Mouse (Mus musculus): ENCODE results near the gene Tecr. TPM values are rescaled to one million over a fixed set of nuclear protein-coding genes. Genes with fewer than 3 reads are reported as not detected.
"Not testable (repeated sequence)": the region's sequence is repeated elsewhere in the genome, so short reads cannot be mapped to it uniquely, and the experiment has no call there.

Gene Tecr
- total RNA-seq, 2 experiments from 2014 or later: 190 to 301 TPM

DNA sequence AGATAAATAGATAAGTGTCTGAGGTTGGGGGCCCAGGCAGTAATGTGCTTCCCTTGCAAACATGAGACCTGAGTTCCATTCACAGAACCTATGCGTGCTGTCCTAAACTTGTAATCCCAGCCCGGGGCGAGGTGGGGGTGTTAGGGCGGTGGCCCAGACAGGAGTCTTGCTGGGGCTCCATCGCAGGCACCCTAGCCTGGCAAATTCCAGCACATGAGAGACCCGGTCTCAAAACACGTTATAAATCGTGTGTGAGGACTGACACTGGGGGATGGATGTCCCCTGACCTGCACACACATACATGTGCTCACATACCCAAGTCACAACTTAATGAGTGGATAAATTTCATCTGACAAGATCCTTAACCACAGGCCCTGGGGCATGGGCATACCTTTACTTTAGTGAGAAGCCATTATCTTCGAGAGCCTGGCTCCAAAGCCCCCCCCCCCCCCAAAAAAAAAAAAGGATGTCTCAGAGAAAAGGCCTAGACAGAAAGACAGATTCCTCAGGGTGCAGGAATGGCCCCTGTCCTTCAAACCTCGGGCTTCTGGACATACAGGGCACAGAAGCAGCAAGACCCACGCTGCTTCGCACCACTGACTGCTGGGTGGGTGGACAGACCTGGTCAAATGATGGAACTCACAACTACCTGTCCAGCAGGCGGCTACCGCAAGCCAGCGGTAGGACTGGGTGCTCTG, 14.1 kb upstream of the Tecr start:
- no peak for ATAC-seq (replicated peaks; ENCODE audit: low FRiP score, poor library complexity, severe bottlenecking)

DNA sequence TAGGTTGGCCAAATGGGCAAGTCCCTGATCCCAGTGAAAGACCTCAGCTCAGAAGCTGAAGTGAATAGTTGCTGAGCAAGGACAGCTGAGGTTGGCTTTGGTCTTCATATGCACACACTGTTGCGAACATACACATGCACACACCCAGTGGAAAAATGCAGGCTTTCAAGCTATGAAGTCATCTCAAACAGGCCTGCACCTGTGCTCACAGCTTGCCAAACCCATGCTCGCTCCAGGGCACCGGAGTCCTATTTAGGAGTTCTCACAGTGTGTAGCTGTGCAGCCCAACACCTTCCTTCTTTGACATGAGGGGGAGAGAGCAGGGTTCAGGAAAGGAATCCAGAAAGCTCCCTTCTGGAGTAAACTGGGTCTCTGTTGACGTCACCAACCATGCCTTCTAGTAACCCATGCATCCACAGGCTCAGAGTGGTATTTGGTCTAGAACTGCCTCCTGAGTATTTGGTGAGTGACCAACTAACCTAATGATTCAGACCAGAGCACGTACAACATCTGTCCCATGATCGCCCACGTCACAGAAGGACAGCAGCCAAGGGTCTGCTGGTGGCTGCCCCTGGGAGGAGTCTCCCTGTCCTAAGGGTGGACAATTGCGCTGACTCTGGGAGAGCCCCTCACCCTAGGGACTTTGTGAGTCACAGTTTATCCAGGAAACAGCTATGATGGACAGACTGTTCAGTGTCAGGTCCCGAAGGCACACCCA, 12.0 kb upstream of the Tecr start:
- ATAC-seq (replicated peaks; ENCODE audit: low FRiP score, poor library complexity, severe bottlenecking): no peak

DNA sequence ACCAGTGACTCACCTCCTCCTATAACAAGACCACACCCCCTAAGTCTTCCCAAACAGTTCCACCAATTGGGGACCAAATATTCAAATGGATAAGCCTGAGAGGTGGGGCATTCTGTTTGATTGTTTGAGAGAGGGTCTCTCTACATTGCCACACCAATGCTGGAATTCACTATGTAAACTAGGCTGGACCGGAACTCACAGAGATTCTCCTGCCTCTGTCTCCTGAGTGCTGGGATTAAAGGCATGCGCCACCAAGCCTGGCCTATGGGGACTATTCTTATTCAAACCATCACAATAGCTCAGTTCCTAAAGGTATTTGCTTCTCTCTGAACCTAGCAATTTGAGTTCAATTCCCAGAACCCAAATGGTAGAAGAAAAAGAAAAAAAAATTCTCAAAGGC, 10.8 kb upstream of the Tecr start:
- no peak for ATAC-seq (replicated peaks; ENCODE audit: low FRiP score, poor library complexity, severe bottlenecking)

DNA sequence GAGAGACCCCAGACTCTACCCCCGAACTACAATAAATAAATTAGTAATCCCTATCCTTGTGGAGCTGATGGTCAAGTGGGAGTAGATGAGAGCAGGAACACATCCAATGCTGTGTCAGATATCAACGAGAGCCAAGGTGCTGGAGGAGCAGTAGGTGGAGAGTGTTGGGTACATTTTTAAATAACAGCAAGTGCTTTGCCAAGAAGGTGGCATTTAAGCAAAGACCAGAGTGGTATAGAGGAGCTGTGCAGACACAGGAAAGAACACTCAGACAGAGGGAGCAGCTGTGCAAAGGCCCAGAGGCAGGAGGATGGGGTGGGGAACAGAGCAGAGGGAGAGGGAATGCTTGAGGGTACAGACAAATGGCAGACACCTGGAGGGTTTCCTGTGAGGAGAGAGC, 9.3 kb upstream of the Tecr start:
- no peak for ATAC-seq (replicated peaks; ENCODE audit: low FRiP score, poor library complexity, severe bottlenecking)

DNA sequence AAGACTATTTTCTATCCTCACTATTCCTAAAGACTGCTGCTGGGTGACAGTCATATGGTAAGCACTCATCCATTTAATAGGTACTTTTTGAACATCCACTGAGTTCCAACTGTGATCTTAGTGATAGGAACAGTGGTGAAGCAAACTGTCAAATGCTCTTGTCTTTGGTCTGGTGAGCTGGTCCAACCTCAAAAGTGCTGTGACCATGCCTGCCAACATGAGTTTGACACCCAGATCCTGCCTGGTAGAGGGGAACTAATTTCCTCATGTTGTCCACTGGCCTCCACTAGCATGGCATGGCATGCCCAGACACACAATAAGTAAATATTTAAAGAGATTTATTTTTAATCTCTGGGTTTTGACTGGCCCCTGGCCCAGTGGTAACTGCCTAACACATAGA, 8.9 kb upstream of the Tecr start:
- ATAC-seq (replicated peaks; ENCODE audit: low FRiP score, poor library complexity, severe bottlenecking): no peak

DNA sequence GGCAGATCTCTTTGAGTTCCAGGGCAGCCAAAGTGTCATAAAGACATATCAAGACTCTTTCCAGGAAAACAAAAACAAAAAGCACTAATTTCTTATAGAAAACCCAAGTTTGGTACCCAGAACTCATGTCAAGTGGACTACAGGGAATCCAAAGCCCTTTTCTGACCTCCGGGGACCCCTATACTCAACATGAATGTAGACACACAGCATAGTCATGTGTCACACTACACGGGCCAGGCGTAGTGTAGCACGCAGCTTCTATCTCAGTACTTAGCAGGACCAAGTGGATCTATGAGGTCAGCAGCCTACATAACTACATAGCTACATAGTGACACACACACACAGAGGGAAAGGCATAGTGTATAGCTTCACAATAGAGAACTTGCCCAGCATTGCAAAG, 5.9 kb upstream of the Tecr start:
- no peak for ATAC-seq (replicated peaks; ENCODE audit: low FRiP score, poor library complexity, severe bottlenecking)

DNA sequence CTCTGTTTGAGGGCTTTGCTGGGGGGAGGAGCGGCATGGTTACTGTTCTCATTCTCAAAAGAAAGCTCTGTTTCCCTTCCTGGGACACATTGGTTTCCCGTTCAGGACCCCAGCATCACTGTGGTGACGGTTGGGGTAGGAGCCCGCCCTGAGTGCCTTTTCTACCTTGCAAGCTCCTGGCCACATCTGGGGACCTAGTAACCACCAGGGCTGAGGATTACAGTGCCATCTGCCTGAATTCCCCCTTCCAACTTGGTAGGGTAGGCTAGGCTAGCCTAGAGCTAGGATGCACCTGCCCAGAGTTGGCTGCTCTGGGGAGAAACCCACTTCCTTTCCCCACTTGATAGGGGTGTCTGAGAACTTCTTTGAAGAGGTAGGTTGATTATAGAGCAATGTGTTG, 4.2 kb upstream of the Tecr start:
- no peak for ATAC-seq (replicated peaks; ENCODE audit: low FRiP score, poor library complexity, severe bottlenecking)

DNA sequence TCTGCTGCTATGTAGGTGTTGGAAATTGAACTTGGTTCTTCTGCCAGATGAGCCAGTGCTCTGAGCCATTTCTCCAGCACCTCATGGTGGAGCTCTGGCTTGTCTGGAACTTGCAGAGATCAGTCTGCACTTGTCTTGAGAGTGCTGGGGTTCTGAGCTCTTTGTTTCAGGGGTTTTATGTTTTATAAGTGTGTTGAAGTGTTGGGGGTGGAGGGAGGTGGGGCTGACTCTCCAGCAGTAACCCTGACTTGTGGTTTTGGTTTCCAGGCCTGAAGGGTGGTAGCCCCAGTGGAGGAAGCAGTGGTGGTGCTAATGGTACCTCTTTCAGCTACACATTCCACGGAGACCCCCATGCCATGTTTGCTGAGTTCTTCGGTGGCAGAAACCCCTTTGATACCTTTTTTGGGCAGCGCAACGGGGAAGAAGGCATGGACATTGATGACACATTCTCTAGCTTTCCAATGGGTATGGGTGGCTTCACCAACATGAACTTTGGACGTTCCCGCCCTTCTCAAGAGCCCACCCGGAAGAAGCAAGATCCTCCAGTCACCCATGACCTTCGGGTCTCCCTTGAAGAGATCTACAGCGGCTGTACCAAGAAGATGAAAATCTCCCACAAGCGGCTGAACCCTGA, 1.9 kb upstream of the Tecr start:
- no peak for ATAC-seq (replicated peaks; ENCODE audit: low FRiP score, poor library complexity, severe bottlenecking)

DNA sequence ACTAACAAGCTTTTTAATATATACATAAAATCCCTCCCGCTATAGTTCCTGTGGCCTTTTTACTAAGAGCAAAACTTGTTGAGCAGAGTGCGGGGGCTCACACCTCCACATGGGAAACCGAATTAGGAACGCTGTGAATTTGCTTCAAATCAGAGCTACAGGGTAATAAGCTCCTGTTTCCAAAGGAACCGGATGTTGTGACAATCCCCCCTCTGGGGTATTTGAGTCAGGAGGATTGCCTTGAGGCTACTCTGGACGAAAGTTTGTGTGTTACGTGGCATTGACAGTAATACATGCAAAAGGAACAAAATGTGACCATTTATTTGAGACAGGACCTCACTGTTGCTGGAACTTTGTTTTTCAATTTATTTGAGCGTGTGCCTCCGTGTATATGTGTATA, 1.3 kb upstream of the Tecr start:
- ATAC-seq (replicated peaks; ENCODE audit: low FRiP score, poor library complexity, severe bottlenecking): no peak

DNA sequence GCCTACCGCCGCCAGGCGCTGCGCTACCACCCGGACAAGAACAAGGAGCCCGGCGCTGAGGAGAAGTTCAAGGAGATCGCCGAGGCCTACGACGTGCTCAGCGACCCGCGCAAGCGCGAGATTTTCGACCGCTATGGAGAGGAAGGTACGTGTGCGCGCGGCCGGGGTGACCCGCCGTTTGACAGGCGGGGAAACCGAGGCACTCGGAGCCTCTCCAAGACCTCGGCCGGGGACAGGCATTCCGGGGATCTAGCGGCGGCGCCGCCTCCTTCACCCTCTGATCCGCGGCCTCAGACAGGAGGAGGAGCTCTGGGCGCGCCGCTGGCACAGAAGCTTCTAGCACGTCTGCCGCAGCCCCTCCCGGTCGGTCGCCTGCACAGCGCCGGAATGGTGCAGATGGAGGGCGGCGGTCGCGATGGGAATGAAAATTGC, 643 bp upstream of the Tecr start:
- ATAC-seq (replicated peaks; ENCODE audit: low FRiP score, poor library complexity, severe bottlenecking): peak; percentile 80

DNA sequence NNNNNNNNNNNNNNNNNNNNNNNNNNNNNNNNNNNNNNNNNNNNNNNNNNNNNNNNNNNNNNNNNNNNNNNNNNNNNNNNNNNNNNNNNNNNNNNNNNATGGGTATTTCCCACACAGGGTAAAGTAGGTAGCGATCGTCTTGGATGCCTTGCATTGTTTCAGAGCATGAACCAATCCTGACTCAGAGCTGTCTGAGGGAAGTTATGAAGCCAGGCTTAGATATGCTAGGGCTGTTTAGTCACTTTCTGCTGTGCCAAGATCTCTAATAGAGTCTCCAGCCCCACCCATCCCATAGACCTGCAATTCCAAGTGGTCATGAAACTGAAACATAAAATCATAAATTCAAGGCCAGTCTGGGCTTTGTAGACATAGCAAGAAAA, 5.1 kb downstream of the Tecr start:
- no peak for ATAC-seq (replicated peaks; ENCODE audit: low FRiP score, poor library complexity, severe bottlenecking)

DNA sequence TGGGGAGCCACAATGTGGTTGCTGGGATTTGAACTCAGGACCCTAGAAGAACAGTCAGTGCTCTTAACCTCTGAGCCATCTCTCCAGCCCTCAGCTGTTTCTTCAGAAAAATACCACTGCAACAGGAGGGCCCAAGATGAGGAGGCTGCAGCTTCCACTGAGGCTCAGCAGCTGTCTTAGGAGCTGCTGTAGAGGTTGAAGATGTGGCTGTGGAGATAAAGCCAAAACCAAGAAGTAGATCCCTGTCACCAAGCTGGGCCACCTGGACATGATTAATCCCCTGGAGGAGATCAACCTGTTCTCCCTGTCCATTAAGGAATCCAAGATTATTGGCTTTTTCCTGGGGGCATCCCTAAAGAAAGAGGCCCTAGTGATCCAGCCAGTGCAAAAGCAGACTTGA, 8.0 kb downstream of the Tecr start:
- ATAC-seq (replicated peaks; ENCODE audit: low FRiP score, poor library complexity, severe bottlenecking): peak; percentile 57

DNA sequence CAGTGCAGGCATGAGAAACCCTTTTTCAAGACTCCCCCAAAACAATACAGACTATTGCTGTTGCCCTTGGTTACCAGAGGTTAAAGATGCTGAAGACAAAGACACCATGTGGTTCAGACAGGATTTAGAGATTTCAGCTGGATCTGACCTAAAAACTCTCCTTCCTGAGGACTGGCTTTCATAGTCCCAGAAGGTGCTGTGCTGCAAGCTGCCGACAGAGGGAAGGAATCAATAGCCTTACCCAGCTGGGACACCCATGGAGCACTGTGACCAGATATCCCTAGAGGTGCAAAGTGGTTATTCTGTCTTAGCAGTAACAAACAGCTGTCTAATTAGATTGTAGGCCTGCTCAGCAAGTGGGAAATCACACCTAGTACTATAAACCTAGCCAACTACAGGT, 9.6 kb downstream of the Tecr start:
- no peak for ATAC-seq (replicated peaks; ENCODE audit: low FRiP score, poor library complexity, severe bottlenecking)

DNA sequence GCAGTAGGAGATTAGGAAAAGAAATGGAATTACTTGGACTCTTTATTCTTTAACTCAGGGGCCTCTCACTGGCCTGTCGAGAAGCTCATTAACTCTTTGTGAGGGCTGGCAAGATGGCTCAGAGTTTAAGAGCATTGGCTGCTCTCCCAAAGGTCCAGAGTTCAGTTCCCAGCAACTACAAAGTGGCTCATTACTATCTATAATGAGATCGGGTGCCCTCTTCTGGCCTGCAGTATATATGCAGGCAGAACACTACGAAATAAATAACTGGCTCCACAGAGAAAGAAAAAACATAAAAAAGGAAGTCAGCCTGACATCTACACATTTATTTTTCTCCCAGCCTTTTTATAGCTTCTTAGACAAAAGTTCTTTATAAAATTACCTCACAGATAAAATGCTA, 11.4 kb downstream of the Tecr start:
- no peak for ATAC-seq (replicated peaks; ENCODE audit: low FRiP score, poor library complexity, severe bottlenecking)

DNA sequence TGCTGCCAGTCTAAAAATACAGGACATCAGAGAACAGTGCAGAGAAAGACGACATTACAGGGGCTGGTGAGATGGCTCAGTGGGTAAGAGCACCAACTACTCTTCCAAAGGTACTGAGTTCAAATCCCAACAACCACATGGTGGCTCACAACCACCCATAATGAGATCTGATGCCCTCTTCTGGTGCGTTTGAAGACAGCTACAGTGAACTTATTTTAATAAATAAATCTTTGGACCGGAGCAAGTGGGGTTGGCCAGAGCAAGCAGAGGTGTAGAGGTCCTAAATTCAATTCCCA, 12.8 kb downstream of the Tecr start:
- not testable (repeated sequence) for ATAC-seq (replicated peaks; ENCODE audit: low FRiP score, poor library complexity, severe bottlenecking)

DNA sequence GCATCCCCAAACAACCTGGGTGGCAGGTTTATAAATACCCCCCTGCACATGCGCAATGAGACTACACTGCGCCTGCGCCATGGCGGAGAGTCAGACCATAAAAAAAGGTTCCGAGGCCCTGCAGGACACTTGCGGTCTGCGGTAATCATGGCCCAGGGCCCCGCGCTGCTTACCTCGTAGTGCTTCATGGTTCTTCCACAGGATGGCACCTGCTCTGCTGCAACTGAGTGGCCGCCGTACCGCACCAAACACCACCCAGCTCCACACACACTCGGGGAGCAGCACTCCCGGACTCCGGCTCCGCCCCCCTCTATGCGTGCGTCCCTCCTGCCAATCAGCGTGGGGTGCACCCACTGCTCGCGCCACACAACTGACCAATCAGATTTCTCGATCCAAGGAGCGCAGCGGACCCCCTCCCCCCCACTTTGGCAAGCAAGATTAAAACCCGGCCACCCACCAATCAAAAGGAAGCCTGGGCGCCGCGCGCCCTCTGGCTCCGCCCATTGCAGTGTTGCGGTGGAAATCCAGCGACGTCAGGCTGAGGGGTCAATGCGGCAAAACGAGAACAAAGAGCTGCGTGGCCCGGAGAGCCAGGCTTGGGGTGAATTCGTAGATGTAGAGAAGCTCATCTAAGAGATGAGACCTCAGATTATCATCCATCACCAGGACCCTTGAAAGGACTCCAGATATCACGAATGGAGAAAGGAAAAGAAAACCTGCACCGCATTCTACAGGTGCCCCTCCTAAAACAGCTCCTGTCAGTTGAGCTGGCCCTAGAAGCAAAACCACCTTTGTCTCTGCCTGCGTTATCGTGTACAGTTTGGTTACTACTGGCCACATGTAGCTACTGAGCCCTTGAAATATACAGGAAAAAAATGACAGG, 13.4 kb downstream of the Tecr start:
- peak; percentile 94 for ATAC-seq (replicated peaks; ENCODE audit: low FRiP score, poor library complexity, severe bottlenecking)

DNA sequence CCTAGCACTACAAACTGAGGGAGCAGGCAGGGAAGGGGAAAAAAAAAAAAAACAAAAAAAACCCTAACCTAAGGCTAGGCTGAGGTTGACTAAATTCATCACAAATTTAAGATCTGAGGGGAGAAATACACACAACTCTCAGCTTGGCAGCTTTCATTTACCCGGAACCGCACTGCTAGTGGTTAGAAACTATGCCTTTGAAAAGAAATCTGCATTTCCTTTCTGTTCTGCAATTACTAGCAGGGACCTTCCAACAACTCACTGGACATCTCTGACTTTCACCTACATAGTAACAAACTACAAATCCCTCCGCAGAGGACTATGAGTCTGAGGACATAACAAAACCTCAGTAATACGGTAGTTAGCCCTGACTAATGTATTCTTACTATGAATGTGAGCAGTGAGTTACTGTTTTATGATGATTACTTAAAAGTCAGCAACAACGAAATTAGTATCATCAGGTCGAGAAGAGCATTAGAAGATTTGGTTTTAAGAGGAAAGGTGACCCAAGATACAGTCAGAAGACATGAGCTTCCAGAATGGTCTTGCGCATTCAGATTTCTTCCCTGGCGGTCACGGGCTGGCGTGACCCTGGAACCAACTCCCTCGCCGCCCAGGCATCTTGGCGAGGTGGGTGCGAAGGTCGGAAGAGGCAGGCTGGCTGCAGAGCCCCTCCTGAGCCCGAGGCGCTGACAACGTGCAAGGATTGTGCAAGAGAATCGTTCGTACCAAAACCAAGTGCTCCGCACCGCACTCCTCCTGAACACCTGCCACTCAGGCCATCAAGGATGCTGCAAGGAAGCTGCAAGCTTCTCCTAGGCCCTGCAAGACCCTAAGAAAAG, 14.2 kb downstream of the Tecr start:
- peak; percentile 12 for ATAC-seq (replicated peaks; ENCODE audit: low FRiP score, poor library complexity, severe bottlenecking)

DNA sequence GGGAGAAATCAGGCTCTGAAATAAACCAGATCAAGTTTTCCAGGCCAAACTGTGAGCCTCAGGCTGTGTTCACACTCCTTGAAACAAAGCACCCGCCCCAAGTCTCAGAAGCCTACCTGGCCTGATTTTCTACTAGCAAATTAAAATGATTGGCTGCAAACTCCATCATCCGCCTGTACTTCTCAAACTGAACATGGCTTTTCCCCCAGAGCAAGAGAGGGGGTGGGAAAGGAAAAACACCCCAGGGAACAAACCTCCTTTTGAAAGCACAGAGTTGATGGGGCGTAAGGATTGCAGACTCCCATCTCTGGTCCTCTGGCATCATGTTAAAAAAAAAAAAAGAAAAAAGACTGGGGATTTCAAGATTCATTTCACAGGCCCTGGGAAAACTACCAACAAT, 15.1 kb downstream of the Tecr start:
- ATAC-seq (replicated peaks; ENCODE audit: low FRiP score, poor library complexity, severe bottlenecking): no peak

DNA sequence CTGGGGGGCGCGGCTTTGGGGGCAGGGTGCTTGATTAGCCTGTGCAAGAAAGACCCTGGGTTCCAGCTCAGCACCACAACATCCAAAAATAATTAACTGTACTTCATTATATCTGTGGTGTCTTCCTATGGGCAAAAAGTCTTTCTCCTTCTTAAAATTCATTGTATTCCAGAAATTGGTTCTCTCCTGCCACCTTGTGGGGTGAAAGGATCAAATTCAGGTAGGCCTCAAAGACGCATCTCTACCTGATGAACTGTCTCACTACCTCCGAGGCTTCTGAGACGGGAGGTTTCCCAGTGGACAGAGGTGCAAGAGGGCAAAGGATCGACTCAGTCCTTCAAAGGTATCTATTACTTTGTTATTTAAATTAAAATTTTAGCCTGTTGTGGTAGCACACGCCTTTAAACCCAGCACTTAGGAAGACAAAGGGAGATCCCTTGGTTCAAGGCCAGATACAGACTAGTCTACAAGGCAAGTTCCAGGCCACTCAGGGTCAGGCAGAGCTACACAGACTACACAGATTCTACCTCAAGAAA, 17.2 kb downstream of the Tecr start:
- no peak for ATAC-seq (replicated peaks; ENCODE audit: low FRiP score, poor library complexity, severe bottlenecking)

Measured in erythroid progenitor cell, adult 5-6 weeks (primary cell).